In genomic region chr9:101281906-101282305, GRCm38 (mm10) we compare ENCODE assay signal across 21 mouse cellular contexts. TPM values are rescaled to one million over a fixed set of nuclear protein-coding genes. Genes with fewer than 3 reads are reported as not detected.
DNase-seq lines count a peak whose midpoint lies in the region; ATAC-seq and TF ChIP-seq lines count a peak whose summit lies in the region.
"Had no signal": no experiment of that assay in that cellular context is flagged by ENCODE, and none has a peak within 500 bp of the region (broad histone marks: within the 10 kb centered on the region; RNA-seq: fewer than 3 reads in every experiment).

No protein-coding gene starts in this region.

- no peaks in the 10 kb centered on the region for H3K36me3 ChIP-seq in kidney, adult 2 months (ENCODE audit: control insufficient read depth, insufficient read depth, low read length)
- H3K36me3 ChIP-seq in kidney, embryonic 16.5 days (ENCODE audit: insufficient read depth, low read length), result no peaks in the 10 kb centered on the region
- no peaks in the 10 kb centered on the region for H3K36me3 ChIP-seq in liver, postnatal 0 days (replicated peaks; ENCODE audit: insufficient read depth, low read length)
- no peaks in the 10 kb centered on the region for H3K36me3 ChIP-seq in liver, embryonic 12.5 days
- H3K36me3 ChIP-seq: embryonic facial prominence, embryonic 12.5 days; forebrain, embryonic 15.5 days; G1E; heart, embryonic 15.5 days; hindbrain, embryonic 15.5 days had no signal

- H3K4me1 ChIP-seq in kidney, adult 2 months (ENCODE audit: control insufficient read depth, insufficient read depth, low read length), result peaks cover 33% of the 10 kb centered on the region
- peaks cover 6% of the 10 kb centered on the region for H3K4me1 ChIP-seq in kidney, embryonic 16.5 days (ENCODE audit: insufficient read depth, low read length)
- no peaks in the 10 kb centered on the region for H3K4me1 ChIP-seq in liver, postnatal 0 days (ENCODE audit: insufficient read depth)
- H3K4me1 ChIP-seq in liver, embryonic 12.5 days, result no peaks in the 10 kb centered on the region
- H3K4me1 ChIP-seq: embryonic facial prominence, embryonic 12.5 days; hindbrain, embryonic 15.5 days had no signal

- peak overlapping the region; percentile 66 for H3K27ac ChIP-seq in kidney, adult 2 months (ENCODE audit: insufficient read depth, low read depth, low read length)
- H3K27ac ChIP-seq in kidney, embryonic 16.5 days (ENCODE audit: low read length), result no peak overlapping the region
- H3K27ac ChIP-seq in liver, postnatal 0 days (ENCODE audit: low read depth), result no peak overlapping the region
- H3K27ac ChIP-seq in liver, embryonic 12.5 days, result no peak overlapping the region
- H3K27ac ChIP-seq: embryonic facial prominence, embryonic 12.5 days; forebrain, embryonic 15.5 days; heart, embryonic 15.5 days; hindbrain, embryonic 15.5 days had no signal

- DNase-seq in heart, adult 11 months, result peak; percentile 70
- DNase-seq in heart, postnatal 4 days, result no peak
- DNase-seq in kidney, adult 2 months, result peak; percentile 81
- DNase-seq in liver, postnatal 0 days, result peak; percentile 5
- DNase-seq in spleen, postnatal 36 days (ENCODE audit: low spot score in 2 of 2), result no peak
- DNase-seq: adrenal gland, postnatal 14 days; B cell, adult 2 months; cerebellum, adult 11-12 months; cerebellum, adult 9-10 months; cerebellum, postnatal 25 days; gastrocnemius, postnatal 36 days; heart, adult 18-20 months had no signal

- WGBS in kidney, adult 2 months, result 34% methylated on average over 4 of the region's 4 CpGs
- WGBS in kidney, embryonic 16.5 days, result 73% methylated on average over 4 of the region's 4 CpGs
- WGBS in liver, postnatal 0 days (ENCODE audit: insufficient replicate concordance), result 74% methylated on average over 4 of the region's 4 CpGs
- 73% methylated on average over 4 of the region's 4 CpGs for WGBS in liver, embryonic 12.5 days (ENCODE audit: insufficient replicate concordance)

- no peak for ATAC-seq in kidney, embryonic 16.5 days (ENCODE audit: low FRiP score, low TSS enrichment)
- no peak for ATAC-seq in liver, postnatal 0 days
- ATAC-seq in liver, embryonic 12.5 days, result no peak
- ATAC-seq: CD4-positive, CD25-positive, alpha-beta regulatory T cell, adult 4 months; forebrain, embryonic 15.5 days had no signal

- no peak overlapping the region for H3K4me2 ChIP-seq in kidney, embryonic 16.5 days (replicated peaks; ENCODE audit: low read depth, low read length)
- H3K4me2 ChIP-seq in liver, postnatal 0 days (ENCODE audit: low read depth, low read length), result no peak overlapping the region
- no peak overlapping the region for H3K4me2 ChIP-seq in liver, embryonic 12.5 days
- H3K4me2 ChIP-seq: embryonic facial prominence, embryonic 12.5 days; forebrain, embryonic 15.5 days; heart, embryonic 11.5 days; heart, embryonic 15.5 days; hindbrain, embryonic 15.5 days had no signal

- H3K9ac ChIP-seq in kidney, embryonic 16.5 days (replicated peaks; ENCODE audit: low read length), result no peak overlapping the region
- no peak overlapping the region for H3K9ac ChIP-seq in liver, postnatal 0 days (replicated peaks)
- no peak overlapping the region for H3K9ac ChIP-seq in liver, embryonic 12.5 days
- H3K9ac ChIP-seq: embryonic facial prominence, embryonic 12.5 days; forebrain, embryonic 15.5 days; heart, embryonic 15.5 days; hindbrain, embryonic 15.5 days had no signal

- no peaks in the 10 kb centered on the region for H3K9me3 ChIP-seq in kidney, embryonic 16.5 days (ENCODE audit: low read length)
- no peaks in the 10 kb centered on the region for H3K9me3 ChIP-seq in liver, postnatal 0 days (ENCODE audit: low read length)
- H3K9me3 ChIP-seq in liver, embryonic 12.5 days (replicated peaks), result no peaks in the 10 kb centered on the region
- H3K9me3 ChIP-seq: embryonic facial prominence, embryonic 12.5 days; forebrain, embryonic 15.5 days; heart, embryonic 15.5 days; hindbrain, embryonic 15.5 days had no signal

- TF ChIP-seq CTCF in kidney, adult 2 months (conservative IDR thresholded peaks at IDR 0.05; ENCODE audit: insufficient read depth, insufficient read length, low read depth, low read length), result no peak
- TF ChIP-seq CTCF in liver, postnatal 0 days (IDR thresholded peaks at IDR 0.05; ENCODE audit: low read depth), result no peak

- TF ChIP-seq EP300 in liver, postnatal 0 days (IDR thresholded peaks at IDR 0.05; ENCODE audit: low read depth), result no peak

- TF ChIP-seq POLR2A in kidney, adult 2 months (IDR thresholded peaks at IDR 0.05; ENCODE audit: low read depth, low read length), result no peak

- H3K27me3 ChIP-seq in kidney, adult 2 months (replicated peaks; ENCODE audit: control insufficient read depth, insufficient read depth, low read length), result no peaks in the 10 kb centered on the region
- H3K27me3 ChIP-seq in kidney, embryonic 16.5 days (ENCODE audit: insufficient read depth, low read length), result no peaks in the 10 kb centered on the region
- no peaks in the 10 kb centered on the region for H3K27me3 ChIP-seq in liver, postnatal 0 days (ENCODE audit: insufficient read depth, low read length)
- H3K27me3 ChIP-seq in liver, embryonic 12.5 days (replicated peaks), result no peaks in the 10 kb centered on the region
- H3K27me3 ChIP-seq: embryonic facial prominence, embryonic 12.5 days; forebrain, embryonic 15.5 days; heart, embryonic 15.5 days; hindbrain, embryonic 15.5 days had no signal

- H3K4me3 ChIP-seq in kidney, adult 2 months (ENCODE audit: insufficient read depth, low read depth, low read length), result no peak overlapping the region
- H3K4me3 ChIP-seq in kidney, embryonic 16.5 days (ENCODE audit: low read length), result no peak overlapping the region
- no peak overlapping the region for H3K4me3 ChIP-seq in liver, postnatal 0 days (ENCODE audit: low read depth, low read length)
- no peak overlapping the region for H3K4me3 ChIP-seq in liver, embryonic 12.5 days
- H3K4me3 ChIP-seq: embryonic facial prominence, embryonic 12.5 days; forebrain, embryonic 15.5 days; heart, embryonic 15.5 days; hindbrain, embryonic 15.5 days had no signal

RNA-seq across cellular contexts. Expression of gene Ppp2r3a, which starts 30.3 kb away (rescaled TPM):
- total RNA-seq in heart, postnatal 4 days (2021), result 100 to 1,000 TPM; 179 to 189 TPM
- 13.9 and 17.6 TPM in 2 replicates for polyA plus RNA-seq in kidney, adult 2 months (2012; rRNA removed)
- 15.7 and 18.8 TPM in 2 replicates for polyA plus RNA-seq in kidney, embryonic 16.5 days (2015; fragmentation: Nextera tagmentation; extraction: Ambion mirVana)
- 2.4 and 2.6 TPM in 2 replicates for polyA plus RNA-seq in liver, postnatal 0 days (2015; fragmentation: Nextera tagmentation; extraction: Ambion mirVana)
- polyA plus RNA-seq in liver, embryonic 12.5 days (2016; fragmentation: Nextera tagmentation; extraction: Ambion mirVana), result 3.6 and 4.0 TPM in 2 replicates
- polyA plus RNA-seq: G1E had no signal

Comparison
In these comparisons a context has a peak if more than half of its experiments do, and no peak if none do; other contexts are left out.
1. DNase-seq: peak in heart, adult 11 months (single experiment), kidney, adult 2 months (single experiment) and liver, postnatal 0 days (single experiment); none in heart, postnatal 4 days (single experiment) and spleen, postnatal 36 days (0 of 2).